Mouse (Mus musculus): Measurements from ENCODE around the gene Grm4.

- TF ChIP-seq CTCF (IDR thresholded peaks at IDR 0.05) = no peak
- no peak for TF ChIP-seq EP300 (IDR thresholded peaks at IDR 0.05; ENCODE audit: insufficient read depth, low read depth, low read length)
Observed at GRCm38 (mm10) chr17:27505221-27505881, 15.9 kb downstream of the Grm4 start.

Measured in heart, adult 2 months (tissue).